ENCODE assay signal across 9 mouse cellular contexts in genomic region chr10:69218458-69219288, GRCm38 (mm10). TPM values are rescaled to one million over a fixed set of nuclear protein-coding genes. Genes with fewer than 3 reads are reported as not detected.
DNase-seq lines count a peak whose midpoint lies in the region; ATAC-seq and TF ChIP-seq lines count a peak whose summit lies in the region.
"Had no signal": no experiment of that assay in that cellular context is flagged by ENCODE, and none has a peak within 500 bp of the region (broad histone marks: within the 10 kb centered on the region; RNA-seq: fewer than 3 reads in every experiment).

No protein-coding gene starts in this region.

- peak overlapping the region; percentile 64 for H3K4me2 ChIP-seq in liver, postnatal 0 days (ENCODE audit: low read depth, low read length)
- H3K4me2 ChIP-seq in hindbrain, embryonic 11.5 days (replicated peaks; ENCODE audit: low read depth, low read length) = no peak overlapping the region
- H3K4me2 ChIP-seq in neural tube, embryonic 15.5 days = no peak overlapping the region
- no peak overlapping the region for H3K4me2 ChIP-seq in midbrain, embryonic 15.5 days

- 43% methylated on average over 14 of the region's 14 CpGs for WGBS in liver, postnatal 0 days (ENCODE audit: insufficient replicate concordance)
- 92% methylated on average over 14 of the region's 14 CpGs for WGBS in hindbrain, embryonic 11.5 days
- WGBS in neural tube, embryonic 15.5 days = 94% methylated on average over 14 of the region's 14 CpGs
- 92% methylated on average over 14 of the region's 14 CpGs for WGBS in midbrain, embryonic 15.5 days

- TF ChIP-seq EP300 in liver, postnatal 0 days (IDR thresholded peaks at IDR 0.05; ENCODE audit: low read depth) = peak; percentile 89

- H3K4me1 ChIP-seq in liver, postnatal 0 days (ENCODE audit: insufficient read depth) = peaks cover 62% of the 10 kb centered on the region
- no peaks in the 10 kb centered on the region for H3K4me1 ChIP-seq in hindbrain, embryonic 11.5 days (replicated peaks; ENCODE audit: control insufficient read depth, insufficient read depth, low read length)
- peaks cover 9% of the 10 kb centered on the region for H3K4me1 ChIP-seq in neural tube, embryonic 15.5 days
- H3K4me1 ChIP-seq in midbrain, embryonic 15.5 days = peaks cover 8% of the 10 kb centered on the region

- H3K27ac ChIP-seq in liver, postnatal 0 days (ENCODE audit: low read depth) = peak overlapping the region; percentile 91
- H3K27ac ChIP-seq in hindbrain, embryonic 11.5 days (ENCODE audit: low read depth, low read length) = no peak overlapping the region
- H3K27ac ChIP-seq in neural tube, embryonic 15.5 days (replicated peaks) = no peak overlapping the region
- no peak overlapping the region for H3K27ac ChIP-seq in midbrain, embryonic 15.5 days

- no peaks in the 10 kb centered on the region for H3K27me3 ChIP-seq in liver, postnatal 0 days (ENCODE audit: insufficient read depth, low read length)
- H3K27me3 ChIP-seq in hindbrain, embryonic 11.5 days (ENCODE audit: control insufficient read depth, insufficient read depth, low read length) = no peaks in the 10 kb centered on the region
- H3K27me3 ChIP-seq in neural tube, embryonic 15.5 days (replicated peaks) = no peaks in the 10 kb centered on the region
- H3K27me3 ChIP-seq in midbrain, embryonic 15.5 days (replicated peaks) = no peaks in the 10 kb centered on the region

- ATAC-seq in liver, postnatal 0 days = peak; percentile 88
- no peak for ATAC-seq in hindbrain, embryonic 11.5 days (ENCODE audit: low FRiP score)
- no peak for ATAC-seq in neural tube, embryonic 15.5 days (ENCODE audit: low FRiP score)
- ATAC-seq in midbrain, embryonic 15.5 days (replicated peaks) = no peak

- DNase-seq in urinary bladder, postnatal 25 days (ENCODE audit: low spot score) = peak; percentile 19
- no peak for DNase-seq in urinary bladder, adult 2 months (ENCODE audit: low spot score)
- peak; percentile 58 for DNase-seq in heart, postnatal 4 days
- DNase-seq in liver, postnatal 0 days = peak; percentile 67
- no peak for DNase-seq in cerebellum, postnatal 14 days
- no peak for DNase-seq in hindbrain, embryonic 11.5 days (ENCODE audit: low spot score)

- no peak for TF ChIP-seq CTCF in liver, postnatal 0 days (IDR thresholded peaks at IDR 0.05; ENCODE audit: low read depth)

- H3K36me3 ChIP-seq in liver, postnatal 0 days (replicated peaks; ENCODE audit: insufficient read depth, low read length) = peaks cover 18% of the 10 kb centered on the region
- H3K36me3 ChIP-seq in hindbrain, embryonic 11.5 days (ENCODE audit: control insufficient read depth, insufficient read depth, low read length) = no peaks in the 10 kb centered on the region
- H3K36me3 ChIP-seq in neural tube, embryonic 15.5 days = peaks cover 4% of the 10 kb centered on the region; the same call in 1 of the 2 replicates
- peaks cover 3% of the 10 kb centered on the region; the same call in 1 of the 2 replicates for H3K36me3 ChIP-seq in midbrain, embryonic 15.5 days (replicated peaks)

- H3K9ac ChIP-seq in liver, postnatal 0 days (replicated peaks) = no peak overlapping the region
- no peak overlapping the region for H3K9ac ChIP-seq in hindbrain, embryonic 11.5 days (ENCODE audit: low read depth, low read length)
- no peak overlapping the region for H3K9ac ChIP-seq in neural tube, embryonic 15.5 days (replicated peaks)
- H3K9ac ChIP-seq in midbrain, embryonic 15.5 days = no peak overlapping the region

- H3K4me3 ChIP-seq in liver, postnatal 0 days (ENCODE audit: low read depth, low read length) = no peak overlapping the region
- no peak overlapping the region for H3K4me3 ChIP-seq in hindbrain, embryonic 11.5 days (ENCODE audit: low read depth, low read length)
- H3K4me3 ChIP-seq in neural tube, embryonic 15.5 days (replicated peaks) = no peak overlapping the region
- H3K4me3 ChIP-seq in midbrain, embryonic 15.5 days = no peak overlapping the region
- H3K4me3 ChIP-seq: erythroblast, embryonic 14.5 days had no signal

- no peaks in the 10 kb centered on the region for H3K9me3 ChIP-seq in liver, postnatal 0 days (ENCODE audit: low read length)
- no peaks in the 10 kb centered on the region for H3K9me3 ChIP-seq in hindbrain, embryonic 11.5 days (ENCODE audit: control insufficient read depth, low read length)
- no peaks in the 10 kb centered on the region for H3K9me3 ChIP-seq in neural tube, embryonic 15.5 days (replicated peaks)
- H3K9me3 ChIP-seq in midbrain, embryonic 15.5 days = no peaks in the 10 kb centered on the region

RNA-seq across cellular contexts. Expression of gene A930033H14Rik, which starts 5.8 kb away (rescaled TPM):
- polyA plus RNA-seq in urinary bladder, adult 2 months (2012; rRNA removed) = 2.5 TPM in 2 replicates
- total RNA-seq in heart, postnatal 4 days (2021) = 1 to 10 TPM; 6.0 to 6.6 TPM
- polyA plus RNA-seq in liver, postnatal 0 days (2015; fragmentation: Nextera tagmentation; extraction: Ambion mirVana) = 0.89 and 1.2 TPM in 2 replicates
- polyA plus RNA-seq in hindbrain, embryonic 11.5 days (2014; fragmentation: Nextera tagmentation; extraction: Ambion mirVana) = 1.1 and 1.3 TPM in 2 replicates
- polyA plus RNA-seq in neural tube, embryonic 15.5 days (2015; fragmentation: Nextera tagmentation; extraction: Ambion mirVana) = 1.3 and 1.4 TPM in 2 replicates
- polyA plus RNA-seq in midbrain, embryonic 15.5 days (2015; fragmentation: Nextera tagmentation; extraction: Ambion mirVana) = 1.3 and 1.6 TPM in 2 replicates
- polyA plus RNA-seq: erythroblast, embryonic 14.5 days had no signal

Comparison
In these comparisons a context has a peak if more than half of its experiments do, and no peak if none do; other contexts are left out.
1. DNase-seq: peak in urinary bladder, postnatal 25 days (single experiment), heart, postnatal 4 days (single experiment) and liver, postnatal 0 days (single experiment); none in urinary bladder, adult 2 months (single experiment), cerebellum, postnatal 14 days (0 of 2) and hindbrain, embryonic 11.5 days (single experiment).